ENCODE assay signal across 8 mouse cellular contexts in the genomic region with DNA sequence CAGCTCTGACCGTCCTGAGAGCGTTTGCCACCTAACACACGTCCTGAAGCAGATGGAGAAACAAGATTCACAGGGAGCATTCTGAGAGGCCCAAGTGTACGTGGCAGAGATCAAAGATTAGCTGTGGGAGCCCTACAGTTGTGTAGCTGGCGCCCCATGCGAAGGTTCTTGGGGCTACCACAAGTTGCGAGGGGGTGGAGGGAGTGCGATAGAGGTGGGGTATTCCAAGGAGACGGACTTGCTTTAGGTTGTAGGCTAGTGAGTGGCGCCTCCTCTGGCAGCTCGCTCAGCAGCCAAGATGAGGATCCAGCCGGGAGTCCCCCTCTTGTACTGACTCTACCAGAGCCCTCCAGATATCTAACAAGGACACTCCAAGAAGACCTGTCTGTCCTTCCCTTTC. TPM values are rescaled to one million over a fixed set of nuclear protein-coding genes. Genes with fewer than 3 reads are reported as not detected.
A peak's percentile ranks its signal among the peaks of the same experiment; 100 is the strongest.
DNase-seq lines count a peak whose midpoint lies in the region; ATAC-seq and TF ChIP-seq lines count a peak whose summit lies in the region.

No protein-coding gene starts in this region.

- peak in 1 of 2 experiments; percentile 56; a peak in 2 of 4 replicates for TF ChIP-seq CTCF in CH12.LX (conservative IDR thresholded peaks at IDR 0.05 in 1 of 2, IDR thresholded peaks at IDR 0.05 in 1 of 2; ENCODE audit: low read depth in 2 of 2, low read length in 2 of 2)
- peak; percentile 60 for TF ChIP-seq CTCF in lung, postnatal 0 days (IDR thresholded peaks at IDR 0.05)

- in situ Hi-C loops in CH12.LX (cut with MboI; ENCODE audit: low pct_ligation_motif_present, low pct_unique_long_range_greater_than_20kb, low sequenced_read_pairs): no loop called here

- intact Hi-C loops in heart, postnatal 14 days (cut with DNase I): loop anchor here (5.0 kb wide), 2 partner anchors 41 to 106 kb away; a partner anchor contains a TSS

- DNase-seq in heart, adult 11 months: peak; percentile 93
- no peak for DNase-seq in heart, postnatal 14 days
- no peak for DNase-seq in CH12.LX (ENCODE audit: extremely low read depth)
- DNase-seq in lung, postnatal 0 days (ENCODE audit: low spot score): no peak
- DNase-seq in adrenal gland, adult (ENCODE audit: inconsistent age in 2 of 2, low spot score in 1 of 2): no peak
- no peak for DNase-seq in spleen, postnatal 36 days (ENCODE audit: low spot score in 2 of 2)

- peak overlapping the region in 1 of 3 experiments; percentile 2 for H3K4me3 ChIP-seq in CH12.LX (replicated peaks in 1 of 3; ENCODE audit: low read depth in 2 of 3, low read length in 2 of 3, poor library complexity in 1 of 3)
- H3K4me3 ChIP-seq in forebrain, embryonic 16.5 days (replicated peaks; ENCODE audit: low read length): peak overlapping the region; percentile 46
- H3K4me3 ChIP-seq in lung, postnatal 0 days (ENCODE audit: low read depth, low read length): no peak overlapping the region

- peak; percentile 14 for TF ChIP-seq RAD21 in CH12.LX (IDR thresholded peaks at IDR 0.05; ENCODE audit: low read depth, low read length)

- peaks cover 47% of the 10 kb centered on the region for H3K27me3 ChIP-seq in CH12.LX (replicated peaks)
- H3K27me3 ChIP-seq in forebrain, embryonic 16.5 days (replicated peaks; ENCODE audit: control insufficient read depth, insufficient read depth, low read length): peaks cover 49% of the 10 kb centered on the region
- H3K27me3 ChIP-seq in lung, postnatal 0 days (replicated peaks; ENCODE audit: insufficient read depth, low read length): peaks cover 50% of the 10 kb centered on the region

- TF ChIP-seq EP300 in CH12.LX (IDR thresholded peaks at IDR 0.05; ENCODE audit: low read length): no peak
- no peak for TF ChIP-seq EP300 in lung, postnatal 0 days (IDR thresholded peaks at IDR 0.05)

- no peaks in the 10 kb centered on the region for H3K9me3 ChIP-seq in CH12.LX (replicated peaks; ENCODE audit: low read length)
- no peaks in the 10 kb centered on the region for H3K9me3 ChIP-seq in forebrain, embryonic 16.5 days (ENCODE audit: control insufficient read depth, low read length)
- H3K9me3 ChIP-seq in lung, postnatal 0 days (ENCODE audit: low read length): no peaks in the 10 kb centered on the region

- H3K27ac ChIP-seq in CH12.LX (ENCODE audit: insufficient read depth, low read depth): no peak overlapping the region
- no peak overlapping the region for H3K27ac ChIP-seq in forebrain, embryonic 16.5 days (ENCODE audit: low read length)
- H3K27ac ChIP-seq in lung, postnatal 0 days (ENCODE audit: low read length): no peak overlapping the region

- WGBS in forebrain, embryonic 16.5 days: 1% methylated on average over 12 of the region's 12 CpGs
- WGBS in lung, postnatal 0 days: 12% methylated on average over 12 of the region's 12 CpGs

- H3K4me2 ChIP-seq in CH12.LX (ENCODE audit: insufficient read depth, low read depth, poor library complexity, severe bottlenecking): peak overlapping the region; percentile 17; the same call in 1 of the 2 replicates
- H3K4me2 ChIP-seq in forebrain, embryonic 16.5 days (ENCODE audit: low read length): peak overlapping the region; percentile 68
- H3K4me2 ChIP-seq in lung, postnatal 0 days (replicated peaks; ENCODE audit: low read depth, low read length): 0 out of 2 replicates have a peak overlapping the region, but pooled peaks have one; percentile 28

- dilution Hi-C loops in CH12.LX (cut with MboI; ENCODE audit: extremely low pct_ligation_motif_present, extremely low pct_unique_long_range_greater_than_20kb, low sequenced_read_pairs): no loop called here

- no peak for TF ChIP-seq POLR2A in CH12.LX (IDR thresholded peaks at IDR 0.05; ENCODE audit: low read depth, low read length)

- H3K9ac ChIP-seq in CH12.LX (ENCODE audit: insufficient read depth, low read depth): 0 out of 2 replicates have a peak overlapping the region, but pooled peaks have one; percentile 23
- no peak overlapping the region for H3K9ac ChIP-seq in forebrain, embryonic 16.5 days (replicated peaks; ENCODE audit: low read depth, low read length)
- H3K9ac ChIP-seq in lung, postnatal 0 days (replicated peaks; ENCODE audit: low read depth): no peak overlapping the region

- no peaks in the 10 kb centered on the region for H3K79me2 ChIP-seq in CH12.LX (replicated peaks; ENCODE audit: control insufficient read depth, extremely low read depth, insufficient read depth, poor library complexity, severe bottlenecking)

- peaks cover 32 to 55% of the 10 kb centered on the region in 2 experiments for H3K4me1 ChIP-seq in CH12.LX (ENCODE audit: control insufficient read depth in 1 of 2, insufficient read depth in 2 of 2)
- H3K4me1 ChIP-seq in forebrain, embryonic 16.5 days (replicated peaks; ENCODE audit: control insufficient read depth, insufficient read depth, low read length): peaks cover 20% of the 10 kb centered on the region
- H3K4me1 ChIP-seq in lung, postnatal 0 days (ENCODE audit: insufficient read depth, low read depth, low read length): peaks cover 17% of the 10 kb centered on the region

- no peak for ATAC-seq in forebrain, embryonic 16.5 days
- no peak for ATAC-seq in lung, postnatal 0 days
- ATAC-seq in monocyte, adult 5-6 weeks (replicated peaks; ENCODE audit: insufficient number of reproducible peaks, low FRiP score, low TSS enrichment, poor library complexity, severe bottlenecking): no peak

- peaks cover 2 to 9% of the 10 kb centered on the region in 2 experiments for H3K36me3 ChIP-seq in CH12.LX (replicated peaks in 1 of 2; ENCODE audit: control insufficient read depth in 1 of 2, insufficient read depth in 1 of 2, low read length in 1 of 2)
- H3K36me3 ChIP-seq in forebrain, embryonic 16.5 days (ENCODE audit: control insufficient read depth, insufficient read depth): 0 out of 2 replicates have a peak, but pooled peaks cover 2% of the 10 kb centered on the region
- H3K36me3 ChIP-seq in lung, postnatal 0 days (ENCODE audit: insufficient read depth, low read length): no peaks in the 10 kb centered on the region

TF ChIP-seq in CH12.LX, 34 proteins besides CTCF, POLR2A, EP300 and RAD21:
- TF ChIP-seq TBP (conservative IDR thresholded peaks at IDR 0.05; ENCODE audit: low read depth, low read length) (no peak), ZNF384 (IDR thresholded peaks at IDR 0.05; ENCODE audit: low read depth, low read length) (no peak)

RNA-seq across cellular contexts. Expression of a gene that starts 0.7 kb away (rescaled TPM):
- not detected for total RNA-seq in heart, postnatal 14 days (2021)
- total RNA-seq in CH12.LX (2012; rRNA removed): 0.34 and 0.55 TPM in 2 replicates
- total RNA-seq in CH12.LX (2014; rRNA removed): 0.14 and 0.23 TPM in 2 replicates
- polyA plus RNA-seq in CH12.LX (2012; ENCODE audit: insufficient read length, low read depth): 0.21 and 0.23 TPM in 2 replicates
- polyA plus RNA-seq in forebrain, embryonic 16.5 days (2015; fragmentation: Nextera tagmentation; extraction: Ambion mirVana): 0.41 and 1.0 TPM in 2 replicates
- polyA plus RNA-seq in lung, postnatal 0 days (2015; fragmentation: Nextera tagmentation; extraction: Ambion mirVana): 0.41 and 0.52 TPM in 2 replicates
- 0.39 TPM in 1 of 3 replicates, not detected in the others for total RNA-seq in monocyte, adult 5-6 weeks (2017)

RNA-seq across cellular contexts. Expression of a gene that starts 5.6 kb away (rescaled TPM):
- total RNA-seq in heart, postnatal 14 days (2021): 10 to 100 TPM; 21.8 to 23.4 TPM
- total RNA-seq in CH12.LX (2012; rRNA removed) (2.0 and 2.8 TPM in 2 replicates), CH12.LX (2014; rRNA removed) (0.47 and 1.0 TPM in 2 replicates)
- 0.80 and 1.1 TPM in 2 replicates for polyA plus RNA-seq in CH12.LX (2012; ENCODE audit: insufficient read length, low read depth)
- 40.8 and 45.6 TPM in 2 replicates for polyA plus RNA-seq in forebrain, embryonic 16.5 days (2015; fragmentation: Nextera tagmentation; extraction: Ambion mirVana)
- polyA plus RNA-seq in lung, postnatal 0 days (2015; fragmentation: Nextera tagmentation; extraction: Ambion mirVana): 45.2 and 47.7 TPM in 2 replicates
- 0.38 to 5.1 TPM (median 2.9 TPM) in 3 replicates for total RNA-seq in monocyte, adult 5-6 weeks (2017)

RNA-seq across cellular contexts. Expression of a gene that starts 20.2 kb away (rescaled TPM):
- total RNA-seq in heart, postnatal 14 days (2021): 1 to 10 TPM; 3.1 to 3.6 TPM
- total RNA-seq in CH12.LX (2012; rRNA removed): 21.4 and 25.4 TPM in 2 replicates
- 11.4 and 12.6 TPM in 2 replicates for total RNA-seq in CH12.LX (2014; rRNA removed)
- 30.7 and 37.0 TPM in 2 replicates for polyA plus RNA-seq in CH12.LX (2012; ENCODE audit: insufficient read length, low read depth)
- 22.3 and 25.0 TPM in 2 replicates for polyA plus RNA-seq in forebrain, embryonic 16.5 days (2015; fragmentation: Nextera tagmentation; extraction: Ambion mirVana)
- 10.4 and 11.5 TPM in 2 replicates for polyA plus RNA-seq in lung, postnatal 0 days (2015; fragmentation: Nextera tagmentation; extraction: Ambion mirVana)
- 0.86 to 3.7 TPM (median 2.6 TPM) in 3 replicates for total RNA-seq in monocyte, adult 5-6 weeks (2017)

RNA-seq across cellular contexts. Expression of a gene that starts 23.7 kb away (rescaled TPM):
- total RNA-seq in heart, postnatal 14 days (2021): not detected
- total RNA-seq in CH12.LX (2012; rRNA removed) (0.08 TPM in 1 of 2 replicates, not detected in the other), CH12.LX (2014; rRNA removed) (not detected in 2 replicates)
- not detected in 2 replicates for polyA plus RNA-seq in CH12.LX (2012; ENCODE audit: insufficient read length, low read depth)
- not detected in 2 replicates for polyA plus RNA-seq in forebrain, embryonic 16.5 days (2015; fragmentation: Nextera tagmentation; extraction: Ambion mirVana)
- 0.20 TPM in 1 of 2 replicates, not detected in the other for polyA plus RNA-seq in lung, postnatal 0 days (2015; fragmentation: Nextera tagmentation; extraction: Ambion mirVana)
- not detected in 3 replicates for total RNA-seq in monocyte, adult 5-6 weeks (2017)

RNA-seq across cellular contexts. Expression of a gene that starts 25.1 kb away (rescaled TPM):
- 10 to 100 TPM; 30.2 to 30.8 TPM for total RNA-seq in heart, postnatal 14 days (2021)
- total RNA-seq in CH12.LX (2012; rRNA removed) (26.9 and 28.3 TPM in 2 replicates), CH12.LX (2014; rRNA removed) (18.8 and 22.2 TPM in 2 replicates)
- polyA plus RNA-seq in CH12.LX (2012; ENCODE audit: insufficient read length, low read depth): 22.0 and 23.4 TPM in 2 replicates
- 151 and 156 TPM in 2 replicates for polyA plus RNA-seq in forebrain, embryonic 16.5 days (2015; fragmentation: Nextera tagmentation; extraction: Ambion mirVana)
- 43.1 and 43.5 TPM in 2 replicates for polyA plus RNA-seq in lung, postnatal 0 days (2015; fragmentation: Nextera tagmentation; extraction: Ambion mirVana)
- total RNA-seq in monocyte, adult 5-6 weeks (2017): 7.0 to 19.0 TPM (median 8.6 TPM) in 3 replicates

Comparison
In these comparisons a context has a peak if more than half of its experiments do, and no peak if none do; other contexts are left out.
1. H3K4me2 ChIP-seq: peak in every context shown above with its lines; median percentile 68 in forebrain, embryonic 16.5 days; 28 in lung, postnatal 0 days; 17 in CH12.LX.